Mouse (Mus musculus) gonadal fat pad, adult 2 months (tissue): ENCODE measurements around the gene Setd4. TPM values are rescaled to one million over a fixed set of nuclear protein-coding genes. Genes with fewer than 3 reads are reported as not detected.

Source experiments
- DNase-seq: peaks from one replicate; pipeline ENCODE4 v3.0.0-alpha.2; 2012; ENCODE audit warnings: low read depth
- polyA plus RNA-seq: library from polyadenylated mRNA; depleted of rRNA; stranded (reverse); fragments of >200 nt; gene quantifications from 2 replicates; pipeline ENCODE4 v1.2.3, GENCODE M21; 2012

Gene Setd4
- polyA plus RNA-seq, 1 experiment = 9.0 TPM

GRCm38 (mm10) chr16:93592711-93593110 lies 11.2 kb downstream of the Setd4 start:
- DNase-seq = no peak

DNA sequence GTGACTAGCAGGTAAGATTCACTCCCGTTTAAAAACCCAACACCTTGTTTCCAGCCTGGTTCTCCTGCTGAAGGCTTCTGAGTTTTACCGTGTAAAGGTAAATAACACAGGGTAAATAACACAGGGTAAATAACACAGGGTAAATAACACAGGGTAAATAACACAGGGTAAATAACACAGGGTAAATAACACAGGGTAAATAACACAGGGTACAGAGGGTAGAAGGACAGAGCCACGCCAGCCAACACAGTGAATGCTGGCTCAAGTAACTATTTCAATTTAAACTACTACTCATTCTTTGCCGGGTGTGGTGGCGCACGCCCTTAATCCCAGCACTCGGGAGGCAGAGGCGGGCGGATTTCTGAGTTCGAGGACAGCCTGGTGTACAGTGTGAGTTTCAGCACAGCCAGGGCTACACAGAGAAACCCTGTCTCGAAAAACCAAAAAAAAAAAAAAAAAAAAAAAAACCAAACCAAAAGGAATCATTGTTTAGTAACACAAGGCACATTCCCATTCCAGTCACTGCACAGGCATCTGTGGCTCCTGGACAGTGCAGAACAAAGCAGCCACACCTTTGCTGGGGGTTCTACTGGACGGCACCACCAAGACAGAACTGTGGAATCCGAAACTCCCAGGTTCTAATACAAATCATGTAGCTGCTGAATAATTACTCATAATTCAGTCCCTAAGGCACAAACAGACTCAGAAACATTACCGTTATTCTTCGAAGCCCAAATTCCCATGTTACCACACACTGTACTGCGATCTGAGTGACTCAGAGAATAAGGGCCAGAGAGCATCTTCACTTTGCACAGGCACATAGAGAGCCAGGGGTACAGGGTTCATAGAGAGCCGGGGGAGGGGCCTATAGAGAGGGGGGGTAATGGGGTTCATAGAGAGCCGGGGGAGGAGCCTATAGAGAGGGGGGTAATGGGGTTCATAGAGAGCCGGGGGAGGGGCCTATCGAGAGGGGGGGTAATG lies 12.1 kb downstream of the Setd4 start:
- DNase-seq = no peak

DNA sequence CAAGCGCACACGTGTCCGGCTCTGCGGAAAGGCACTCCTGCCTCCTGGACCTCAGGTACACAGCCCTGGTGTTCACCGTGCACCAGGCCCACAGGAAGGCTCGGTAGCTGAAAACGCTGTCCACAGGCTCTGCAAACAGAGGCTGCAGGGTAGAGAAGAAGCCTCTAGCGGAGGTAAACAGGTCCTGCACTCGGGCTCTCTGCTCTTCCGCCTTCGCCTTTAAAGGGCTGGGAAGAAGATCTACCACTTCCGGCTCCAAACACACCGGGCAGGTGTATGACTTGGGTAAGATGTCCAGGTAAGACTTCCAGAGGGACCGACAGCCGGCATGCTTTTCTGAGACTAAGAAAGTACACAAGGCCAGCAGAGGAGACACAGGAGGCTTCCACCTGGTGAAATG lies 12.9 kb downstream of the Setd4 start:
- no peak for DNase-seq

DNA sequence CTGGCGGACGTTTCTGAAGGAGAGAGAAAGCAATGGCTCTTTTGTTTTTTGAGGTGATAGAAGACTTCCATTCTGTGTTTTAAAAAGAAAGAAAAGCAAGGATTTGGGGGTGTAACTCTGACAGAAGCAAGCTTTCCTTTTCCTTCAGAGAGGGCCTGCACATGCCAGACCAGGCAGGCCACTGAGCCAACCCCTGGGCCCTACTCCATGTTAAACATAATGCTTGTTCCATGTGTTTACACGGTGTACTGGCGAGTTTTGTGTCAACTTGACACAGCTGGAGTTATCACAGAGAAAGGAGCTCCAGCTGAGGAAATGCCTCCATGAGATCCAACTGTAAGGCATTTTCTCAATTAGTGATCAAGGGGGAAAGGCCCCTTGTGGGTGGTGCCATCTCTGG lies 15.6 kb downstream of the Setd4 start:
- DNase-seq = no peak

- no peak for DNase-seq
Observed at GRCm38 (mm10) chr16:93586382-93586781, 17.5 kb downstream of the Setd4 start.

- no peak for DNase-seq
Observed at GRCm38 (mm10) chr16:93585703-93586205, 18.1 kb downstream of the Setd4 start.

- DNase-seq = no peak
Observed at GRCm38 (mm10) chr16:93584976-93585702, 18.7 kb downstream of the Setd4 start.

GRCm38 (mm10) chr16:93581125-93581524 lies 22.7 kb downstream of the Setd4 start:
- no peak for DNase-seq

DNA sequence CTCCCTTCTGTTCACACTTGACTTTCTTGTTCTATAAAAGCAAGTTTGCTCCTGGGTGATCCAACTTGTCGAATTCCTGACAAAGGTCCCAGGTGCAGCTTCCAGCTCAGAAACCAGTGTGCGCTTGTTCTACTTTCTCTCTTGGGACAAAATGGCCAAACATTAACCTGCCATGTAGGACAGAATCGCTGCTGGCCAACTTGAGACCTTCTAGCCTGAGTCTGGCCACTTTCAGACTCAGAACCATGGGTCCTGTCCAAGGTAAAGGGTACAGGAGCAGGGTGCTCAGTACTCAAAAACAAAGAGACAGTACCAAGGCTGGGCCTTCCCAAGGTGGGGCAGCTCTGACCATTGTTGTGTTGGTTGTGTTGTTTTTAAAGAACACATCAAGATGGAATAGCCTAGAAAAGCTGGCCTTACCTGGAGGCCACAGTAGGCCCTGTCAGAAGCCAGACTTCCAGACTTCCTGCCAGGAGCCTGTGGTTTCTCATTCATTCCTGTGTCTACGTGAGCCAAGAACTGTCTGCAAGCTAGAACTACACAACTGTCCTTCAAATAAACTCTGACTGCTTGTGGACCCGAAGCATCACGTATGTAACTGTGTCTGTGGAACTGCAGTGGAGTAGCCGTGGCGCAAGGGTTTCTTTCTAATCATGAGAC lies 25.4 kb downstream of the Setd4 start:
- no peak for DNase-seq

DNA sequence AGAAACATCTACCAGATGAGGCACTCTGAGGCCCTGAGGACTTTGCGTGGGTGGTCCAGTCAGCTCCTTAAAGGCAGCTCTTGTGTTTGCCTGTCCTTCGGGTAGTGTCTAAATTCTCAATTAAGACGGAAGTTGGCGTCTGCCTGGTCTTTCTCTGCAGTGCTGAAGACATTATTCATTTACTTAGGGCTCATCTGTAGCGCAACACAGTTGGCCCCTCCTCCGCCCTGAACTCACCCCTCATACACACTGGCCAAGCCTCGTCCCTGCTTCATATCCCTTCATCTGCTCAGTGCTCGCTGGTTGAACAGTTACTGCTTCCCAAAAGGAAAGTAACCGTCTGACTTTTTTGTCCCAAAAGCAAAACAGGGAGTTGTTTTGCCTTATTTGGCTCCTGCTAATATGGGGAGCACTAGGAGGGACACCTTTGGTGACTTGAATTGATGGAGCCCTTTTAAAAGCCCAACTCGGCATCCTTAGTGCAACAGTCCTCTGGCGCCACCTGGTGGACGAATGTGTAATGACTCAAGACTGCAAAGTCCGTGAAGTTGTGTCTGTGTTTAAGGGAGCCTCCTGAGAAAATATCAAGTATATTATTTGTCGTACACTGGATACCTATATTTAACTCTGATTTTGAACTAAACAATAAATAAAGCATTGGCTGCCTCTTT lies 27.3 kb downstream of the Setd4 start:
- DNase-seq = peak; percentile 42

GRCm38 (mm10) chr16:93575574-93575973 lies 28.3 kb downstream of the Setd4 start:
- DNase-seq = peak; percentile 82

DNA sequence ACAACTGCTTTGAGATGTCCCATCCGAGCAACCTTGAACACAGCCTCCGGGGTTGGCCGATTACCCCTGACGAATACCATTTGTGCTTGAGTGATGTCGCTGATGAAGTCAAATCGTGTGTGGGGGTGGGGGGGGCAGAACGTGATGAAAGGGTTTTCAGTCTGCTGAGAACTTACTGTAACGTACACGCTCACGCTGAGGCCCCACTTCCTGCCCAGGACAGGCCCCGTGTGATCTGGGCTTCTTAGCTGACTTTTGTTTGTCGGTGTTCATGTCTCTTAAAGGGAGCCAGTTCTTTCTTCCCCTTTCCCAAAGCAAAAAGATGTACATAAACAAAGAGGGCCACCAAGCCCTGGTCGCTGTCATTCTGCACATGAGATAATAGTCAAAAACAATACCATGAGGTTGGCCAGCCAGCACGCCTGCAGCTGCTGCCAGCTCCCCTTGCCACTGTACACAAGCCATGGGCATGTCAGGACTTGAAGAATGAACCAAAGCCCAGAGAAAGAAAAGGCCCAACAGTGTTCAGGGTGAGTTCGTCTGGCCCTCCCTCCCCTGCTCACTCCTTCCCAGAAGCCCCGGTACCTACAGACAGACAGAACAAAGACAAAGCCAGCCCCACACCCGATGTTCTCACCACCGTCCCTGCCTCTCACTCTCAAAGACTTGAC lies 29.2 kb downstream of the Setd4 start:
- DNase-seq = peak; percentile 58

- no peak for DNase-seq
Observed at GRCm38 (mm10) chr16:93573434-93573833, 30.4 kb downstream of the Setd4 start.

DNA sequence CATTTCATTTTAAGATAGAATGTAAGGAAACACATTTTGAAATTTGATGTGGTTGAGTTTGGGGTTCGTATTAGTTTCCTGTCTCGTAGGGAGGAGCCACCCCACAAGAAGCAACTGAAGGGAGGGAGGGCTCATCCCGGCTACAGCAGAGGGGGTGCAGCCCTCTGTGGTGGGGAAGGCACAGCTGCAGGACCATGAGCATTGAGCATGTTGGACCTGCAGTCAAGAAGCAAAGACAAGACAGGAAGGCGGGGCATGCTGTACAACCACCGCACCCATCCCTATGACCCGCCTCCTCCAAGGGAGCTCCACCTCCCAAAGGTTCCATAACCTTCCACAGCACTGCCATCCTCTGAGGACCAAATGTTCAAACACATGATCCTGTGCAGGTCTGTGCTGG lies 31.5 kb downstream of the Setd4 start:
- DNase-seq = no peak

GRCm38 (mm10) chr16:93558499-93558898 lies 45.4 kb downstream of the Setd4 start:
- no peak for DNase-seq

DNA sequence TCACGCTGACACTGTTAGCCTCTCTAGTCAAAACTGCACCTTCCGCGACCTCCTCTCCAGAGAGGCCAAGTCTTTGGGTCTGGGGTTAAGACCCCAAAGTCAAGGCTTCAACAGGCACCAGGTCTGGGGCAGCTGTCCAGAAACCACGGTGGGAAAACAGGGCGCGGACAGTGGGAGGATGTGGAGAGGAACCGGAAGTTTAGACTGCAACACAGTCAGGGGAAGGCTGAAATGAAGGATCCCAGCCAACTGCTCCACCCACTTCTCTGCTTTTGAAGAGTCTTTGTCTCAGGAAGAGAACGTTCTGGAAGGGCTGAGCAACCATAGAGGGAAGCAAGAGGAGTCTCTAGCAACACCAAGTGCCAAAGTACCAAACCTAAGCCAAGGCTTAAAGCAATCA lies 46.2 kb downstream of the Setd4 start:
- DNase-seq = no peak

- DNase-seq = no peak
Observed at GRCm38 (mm10) chr16:93552686-93553513, 51.0 kb downstream of the Setd4 start.

DNA sequence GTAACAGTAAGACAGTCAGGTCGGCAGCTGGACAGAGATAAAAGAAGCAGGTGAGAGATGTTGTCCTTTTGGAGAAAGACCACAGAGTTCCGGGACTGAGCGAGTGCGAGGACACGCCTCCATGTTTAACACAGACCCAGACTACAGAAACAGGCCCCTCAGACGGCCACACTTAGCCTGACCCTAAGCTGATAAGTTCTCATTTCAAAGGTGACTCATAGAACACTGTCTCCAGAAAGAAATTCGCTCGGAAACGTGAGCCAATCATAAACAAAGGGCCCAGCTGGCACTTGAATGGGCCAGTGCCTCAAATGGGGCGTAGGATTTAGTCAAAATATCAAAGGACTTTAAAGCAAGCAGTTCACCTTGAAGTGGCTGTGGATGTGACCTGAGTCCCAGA lies 54.6 kb downstream of the Setd4 start:
- no peak for DNase-seq

GRCm38 (mm10) chr16:93548045-93548444 lies 55.8 kb downstream of the Setd4 start:
- DNase-seq = no peak

DNA sequence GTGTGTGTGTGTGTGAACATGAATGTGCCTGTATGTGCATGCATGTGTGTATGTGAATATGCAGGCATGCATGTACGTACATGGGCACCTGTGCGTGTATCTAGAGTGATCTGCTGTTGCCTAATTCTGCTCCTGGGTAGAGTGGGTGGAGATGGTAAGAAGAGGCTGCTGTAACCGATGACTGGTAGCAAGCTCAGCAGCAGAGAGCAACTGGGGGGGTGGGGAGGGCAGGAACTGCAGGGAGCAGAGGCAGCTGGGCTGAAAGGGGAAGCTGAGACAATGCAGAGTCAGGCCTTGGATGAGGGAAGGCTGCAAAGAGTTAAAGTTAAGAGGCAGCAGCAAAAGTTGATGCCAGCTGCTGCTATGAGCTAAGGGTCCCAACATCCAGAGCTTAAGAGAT lies 56.7 kb downstream of the Setd4 start:
- DNase-seq = peak; percentile 58
